Mouse (Mus musculus) right cerebral cortex, postnatal 4 days (tissue): Measurements from ENCODE around the gene Aamp.
"Not testable (repeated sequence)": the region's sequence is repeated elsewhere in the genome, so short reads cannot be mapped to it uniquely, and the experiment has no call there.

ENCODE experiments used
- DNase-seq: peaks from one replicate; pipeline ENCODE4 v3.0.0-alpha.2; 2022

Aamp gene

GRCm38 (mm10) chr1:74300347-74301110, 16.0 kb upstream of the Aamp start:
- no peak for DNase-seq

- DNase-seq: no peak
These were observed 14.5 kb upstream of the Aamp start for GRCm38 (mm10) chr1:74298996-74299395.

GRCm38 (mm10) chr1:74298157-74298750, 13.7 kb upstream of the Aamp start:
- no peak for DNase-seq

- no peak for DNase-seq
These were observed 12.7 kb upstream of the Aamp start for GRCm38 (mm10) chr1:74297269-74297668.

GRCm38 (mm10) chr1:74296477-74296876, 11.9 kb upstream of the Aamp start:
- no peak for DNase-seq

- DNase-seq: peak; percentile 62
These were observed 11.1 kb upstream of the Aamp start for GRCm38 (mm10) chr1:74295456-74296171.

- DNase-seq: no peak
These were observed 10.4 kb upstream of the Aamp start for GRCm38 (mm10) chr1:74294733-74295455.

GRCm38 (mm10) chr1:74294090-74294643, 9.6 kb upstream of the Aamp start:
- DNase-seq: no peak

- no peak for DNase-seq
These were observed 8.9 kb upstream of the Aamp start for GRCm38 (mm10) chr1:74293306-74293960.

GRCm38 (mm10) chr1:74292331-74293020, 7.9 kb upstream of the Aamp start:
- no peak for DNase-seq

- DNase-seq: peak; percentile 37
These were observed 5.6 kb upstream of the Aamp start for GRCm38 (mm10) chr1:74290141-74290540.

GRCm38 (mm10) chr1:74289740-74290139, 5.2 kb upstream of the Aamp start:
- DNase-seq: no peak

- no peak for DNase-seq
These were observed 4.7 kb upstream of the Aamp start for GRCm38 (mm10) chr1:74289248-74289647.

GRCm38 (mm10) chr1:74288327-74288726, 3.8 kb upstream of the Aamp start:
- DNase-seq: no peak

- not testable (repeated sequence) for DNase-seq
These were observed 2.5 kb upstream of the Aamp start for GRCm38 (mm10) chr1:74286869-74287607.

- peak; percentile 28 for DNase-seq
These were observed 873 bp upstream of the Aamp start for GRCm38 (mm10) chr1:74285212-74286010.

GRCm38 (mm10) chr1:74283686-74284463, 663 bp downstream of the Aamp start:
- peak; percentile 52 for DNase-seq

GRCm38 (mm10) chr1:74282896-74283625, 1.5 kb downstream of the Aamp start:
- DNase-seq: no peak

- DNase-seq: no peak
These were observed 2.7 kb downstream of the Aamp start for GRCm38 (mm10) chr1:74281886-74282285.
